ENCODE assay signal across 31 mouse cellular contexts in the genomic region with DNA sequence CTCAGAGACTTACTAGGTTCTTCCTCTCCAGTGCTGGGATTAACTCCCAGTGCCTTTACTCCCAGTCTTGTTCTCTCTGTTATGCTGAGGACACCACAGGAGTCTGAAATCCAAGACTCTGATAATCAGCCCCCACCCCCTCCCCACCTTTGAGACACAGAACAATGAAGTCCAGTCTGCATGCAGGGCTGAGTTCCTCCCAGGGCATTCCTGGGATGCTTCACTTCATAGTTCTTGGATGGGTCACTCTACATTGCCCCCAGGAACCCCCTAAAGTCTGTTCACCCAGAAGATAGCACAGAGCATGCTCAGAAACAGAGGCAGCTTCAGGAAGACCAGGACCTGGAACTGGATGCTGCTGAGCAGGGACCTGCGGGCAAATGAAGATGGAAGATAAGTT. TPM values are rescaled to one million over a fixed set of nuclear protein-coding genes. Genes with fewer than 3 reads are reported as not detected.
DNase-seq lines count a peak whose midpoint lies in the region; TF ChIP-seq lines count a peak whose summit lies in the region.
"Had no signal": no experiment of that assay in that cellular context is flagged by ENCODE, and none has a peak within 500 bp of the region (broad histone marks: within the 10 kb centered on the region; RNA-seq: fewer than 3 reads in every experiment).

No protein-coding gene starts in this region.

- H3K4me1 ChIP-seq in E14TG2a.4 (replicated peaks; ENCODE audit: low read depth, low read length) = peaks cover 36% of the 10 kb centered on the region
- no peaks in the 10 kb centered on the region for H3K4me1 ChIP-seq in forebrain, embryonic 10.5 days
- H3K4me1 ChIP-seq: heart, embryonic 12.5 days; heart, embryonic 15.5 days; hindbrain, embryonic 10.5 days; hindbrain, embryonic 13.5 days; intestine, embryonic 15.5 days had no signal

- H3K27ac ChIP-seq in forebrain, embryonic 10.5 days = no peak overlapping the region
- H3K27ac ChIP-seq: heart, embryonic 15.5 days; hindbrain, embryonic 10.5 days; hindbrain, embryonic 13.5 days; intestine, embryonic 15.5 days had no signal

- 0 out of 2 replicates have a peak overlapping the region, but pooled peaks have one; percentile 2 for H3K4me3 ChIP-seq in E14TG2a.4 (replicated peaks; ENCODE audit: low read length)
- H3K4me3 ChIP-seq in forebrain, embryonic 10.5 days = no peak overlapping the region
- H3K4me3 ChIP-seq: heart, embryonic 12.5 days; heart, embryonic 15.5 days; hindbrain, embryonic 10.5 days; hindbrain, embryonic 13.5 days; intestine, embryonic 15.5 days had no signal

- H3K9me3 ChIP-seq in E14TG2a.4 (ENCODE audit: low read length) = no peaks in the 10 kb centered on the region
- H3K9me3 ChIP-seq in forebrain, embryonic 10.5 days = no peaks in the 10 kb centered on the region
- H3K9me3 ChIP-seq: heart, embryonic 12.5 days; heart, embryonic 15.5 days; hindbrain, embryonic 10.5 days; hindbrain, embryonic 13.5 days; intestine, embryonic 15.5 days had no signal

- DNase-seq in cerebellum, adult 11-12 months = peak; percentile 15
- no peak for DNase-seq in cerebellum, adult 9-10 months
- peak; percentile 35 for DNase-seq in ES-CJ7 (ENCODE audit: low read depth, low spot score)
- DNase-seq in ZHBTc4 (ENCODE audit: low read depth, low spot score) = peak; percentile 40
- DNase-seq in forebrain, embryonic 10.5 days (ENCODE audit: extremely low spot score, low spot score) = no peak
- no peak for DNase-seq in layer of hippocampus, postnatal 36 days
- DNase-seq: cerebellum, adult 18-20 months; cerebellum, postnatal 14 days; gastrocnemius, postnatal 25 days; kidney, adult 11 months had no signal

- no peaks in the 10 kb centered on the region for H3K36me3 ChIP-seq in E14TG2a.4 (ENCODE audit: insufficient read depth, low read length)
- H3K36me3 ChIP-seq in forebrain, embryonic 10.5 days (replicated peaks) = no peaks in the 10 kb centered on the region
- H3K36me3 ChIP-seq: G1E; heart, embryonic 12.5 days; heart, embryonic 15.5 days; hindbrain, embryonic 10.5 days; hindbrain, embryonic 13.5 days; intestine, embryonic 15.5 days had no signal

- no peaks in the 10 kb centered on the region; the same call in 1 of the 2 replicates for H3K27me3 ChIP-seq in E14TG2a.4 (ENCODE audit: insufficient read depth, low read length)
- no peaks in the 10 kb centered on the region for H3K27me3 ChIP-seq in forebrain, embryonic 10.5 days (ENCODE audit: poor library complexity, severe bottlenecking)
- H3K27me3 ChIP-seq: heart, embryonic 15.5 days; intestine, embryonic 15.5 days had no signal

- no peak for TF ChIP-seq CTCF in E14TG2a.4 (conservative IDR thresholded peaks at IDR 0.05; ENCODE audit: low read length)

- 91% methylated on average over 1 of the region's 1 CpGs for WGBS in forebrain, embryonic 10.5 days

RNA-seq across cellular contexts. Expression of a gene that starts 4.8 kb away (rescaled TPM):
- polyA plus RNA-seq in forebrain, embryonic 10.5 days (2016; fragmentation: Nextera tagmentation; extraction: Ambion mirVana) = not detected in 2 replicates
- not detected for total RNA-seq in layer of hippocampus, postnatal 36 days (2021)
- total RNA-seq: granulocyte monocyte progenitor cell, adult 5-6 weeks had no signal
- polyA plus RNA-seq: embryonic facial prominence, embryonic 11.5 days; embryonic facial prominence, embryonic 14.5 days; forebrain, embryonic 11.5 days; forebrain, embryonic 14.5 days; G1E; heart, embryonic 12.5 days; heart, embryonic 15.5 days; hindbrain, embryonic 10.5 days; hindbrain, embryonic 13.5 days; hindbrain, embryonic 16.5 days; intestine, embryonic 15.5 days had no signal

RNA-seq across cellular contexts. Expression of a gene that starts 9.0 kb away (rescaled TPM):
- polyA plus RNA-seq in forebrain, embryonic 10.5 days (2016; fragmentation: Nextera tagmentation; extraction: Ambion mirVana) = not detected in 2 replicates
- total RNA-seq in layer of hippocampus, postnatal 36 days (2021) = not detected
- total RNA-seq: CH12.LX; G1E; gastrocnemius, postnatal 25 days; granulocyte monocyte progenitor cell, adult 5-6 weeks had no signal
- polyA plus RNA-seq: embryonic facial prominence, embryonic 11.5 days; forebrain, embryonic 11.5 days; forebrain, embryonic 14.5 days; G1E; heart, embryonic 12.5 days; heart, embryonic 15.5 days; hindbrain, embryonic 10.5 days; hindbrain, embryonic 13.5 days had no signal

RNA-seq across cellular contexts. Expression of a gene that starts 15.4 kb away (rescaled TPM):
- not detected in 2 replicates for polyA plus RNA-seq in forebrain, embryonic 10.5 days (2016; fragmentation: Nextera tagmentation; extraction: Ambion mirVana)
- total RNA-seq in layer of hippocampus, postnatal 36 days (2021) = 1 to 10 TPM in 1 of 2 experiments, not detected in 1; 1.8 TPM
- total RNA-seq: CH12.LX; granulocyte monocyte progenitor cell, adult 5-6 weeks had no signal
- polyA plus RNA-seq: embryonic facial prominence, embryonic 11.5 days; embryonic facial prominence, embryonic 14.5 days; forebrain, embryonic 11.5 days; forebrain, embryonic 14.5 days; G1E; heart, embryonic 12.5 days; heart, embryonic 15.5 days; hindbrain, embryonic 10.5 days; hindbrain, embryonic 13.5 days; hindbrain, embryonic 16.5 days; intestine, embryonic 15.5 days had no signal

RNA-seq across cellular contexts. Expression of a gene that starts 26.2 kb away (rescaled TPM):
- polyA plus RNA-seq in forebrain, embryonic 10.5 days (2016; fragmentation: Nextera tagmentation; extraction: Ambion mirVana) = not detected in 2 replicates
- 1 to 10 TPM in 1 of 2 experiments, under 1 TPM in 1; 0.60 to 2.3 TPM for total RNA-seq in layer of hippocampus, postnatal 36 days (2021)
- total RNA-seq: CH12.LX; G1E; gastrocnemius, postnatal 25 days; granulocyte monocyte progenitor cell, adult 5-6 weeks; heart, postnatal 10 days; heart, postnatal 36 days had no signal
- polyA plus RNA-seq: embryonic facial prominence, embryonic 11.5 days; embryonic facial prominence, embryonic 14.5 days; forebrain, embryonic 11.5 days; forebrain, embryonic 14.5 days; G1E; heart, embryonic 12.5 days; heart, embryonic 15.5 days; hindbrain, embryonic 10.5 days; hindbrain, embryonic 13.5 days; hindbrain, embryonic 16.5 days; intestine, embryonic 15.5 days had no signal

RNA-seq across cellular contexts. Expression of a gene that starts 37.0 kb away (rescaled TPM):
- not detected in 2 replicates for polyA plus RNA-seq in forebrain, embryonic 10.5 days (2016; fragmentation: Nextera tagmentation; extraction: Ambion mirVana)
- not detected for total RNA-seq in layer of hippocampus, postnatal 36 days (2021)
- total RNA-seq: adrenal gland, adult 18-20 months; adrenal gland, postnatal 10 days; adrenal gland, postnatal 36 days; CH12.LX; gastrocnemius, adult 8-10 months; gastrocnemius, postnatal 25 days; granulocyte monocyte progenitor cell, adult 5-6 weeks; heart, adult 8-10 months; heart, postnatal 10 days; heart, postnatal 36 days had no signal
- polyA plus RNA-seq: embryonic facial prominence, embryonic 11.5 days; embryonic facial prominence, embryonic 14.5 days; forebrain, embryonic 11.5 days; forebrain, embryonic 14.5 days; G1E; heart, embryonic 12.5 days; heart, embryonic 15.5 days; hindbrain, embryonic 10.5 days; hindbrain, embryonic 13.5 days; hindbrain, embryonic 16.5 days; intestine, embryonic 15.5 days had no signal

Comparison
In these comparisons a context has a peak if more than half of its experiments do, and no peak if none do; other contexts are left out.
1. DNase-seq: peak in cerebellum, adult 11-12 months (single experiment), ES-CJ7 (single experiment) and ZHBTc4 (single experiment); none in cerebellum, adult 9-10 months (single experiment), forebrain, embryonic 10.5 days (single experiment) and layer of hippocampus, postnatal 36 days (0 of 2).